Mouse (Mus musculus) layer of hippocampus, adult 8-10 months (tissue): Measurements from ENCODE around the gene Rgp1. TPM values are rescaled to one million over a fixed set of nuclear protein-coding genes. Genes with fewer than 3 reads are reported as not detected.
"Not testable (repeated sequence)": the region's sequence is repeated elsewhere in the genome, so short reads cannot be mapped to it uniquely, and the experiment has no call there.

Source experiments
- DNase-seq, 2 experiments: peaks; one replicate each; pipeline ENCODE4 v3.0.0; 2022; ENCODE audit warnings: low spot score in 2 of 2
- total RNA-seq, 4 experiments: library from RNA; stranded (reverse); gene quantifications; 2 replicates each; pipeline ENCODE4 v1.2.4; 2022

Gene Rgp1
- total RNA-seq, 4 experiments from 2014 or later: 46.2 to 69.0 (median 51.0) TPM

DNA sequence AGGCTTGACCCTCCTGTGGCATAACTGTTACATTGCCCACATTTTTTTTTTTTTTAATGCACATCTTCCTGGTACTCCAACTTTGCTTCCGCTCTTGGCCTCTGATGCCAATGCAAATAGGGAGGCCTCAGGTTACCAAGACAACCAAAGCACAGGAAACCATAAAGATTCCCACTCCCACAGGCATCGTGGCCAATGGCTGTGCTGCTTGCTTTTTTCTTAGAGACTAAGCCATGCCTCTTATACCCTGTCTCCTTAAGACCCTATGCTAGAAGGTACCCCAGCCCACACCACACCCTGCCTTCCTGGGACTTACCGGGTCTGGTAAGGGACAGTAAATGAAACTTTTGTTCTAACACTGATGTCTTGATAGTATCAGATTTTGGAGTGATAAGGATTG lies 14.9 kb downstream of the Rgp1 start:
- no peak for DNase-seq

DNA sequence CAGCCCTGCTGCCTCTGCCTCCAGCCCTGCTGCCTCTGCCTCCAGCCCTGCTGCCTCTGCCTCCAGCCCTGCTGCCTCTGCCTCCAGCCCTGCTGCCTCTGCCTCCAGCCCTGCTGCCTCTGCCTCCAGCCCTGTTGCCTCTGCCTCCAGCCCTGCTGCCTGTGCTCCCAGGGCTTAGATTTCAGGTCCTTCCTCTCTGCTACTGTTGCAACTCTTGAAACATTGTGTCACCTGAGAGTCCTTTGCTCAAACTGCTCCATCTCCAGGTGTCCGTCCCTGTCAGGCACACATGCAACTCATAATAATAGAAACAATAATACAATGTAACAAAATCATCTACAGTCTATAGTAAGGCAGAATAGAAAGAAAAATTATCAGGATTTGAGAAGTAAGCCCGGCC lies 18.1 kb downstream of the Rgp1 start:
- not testable (repeated sequence) for DNase-seq

DNA sequence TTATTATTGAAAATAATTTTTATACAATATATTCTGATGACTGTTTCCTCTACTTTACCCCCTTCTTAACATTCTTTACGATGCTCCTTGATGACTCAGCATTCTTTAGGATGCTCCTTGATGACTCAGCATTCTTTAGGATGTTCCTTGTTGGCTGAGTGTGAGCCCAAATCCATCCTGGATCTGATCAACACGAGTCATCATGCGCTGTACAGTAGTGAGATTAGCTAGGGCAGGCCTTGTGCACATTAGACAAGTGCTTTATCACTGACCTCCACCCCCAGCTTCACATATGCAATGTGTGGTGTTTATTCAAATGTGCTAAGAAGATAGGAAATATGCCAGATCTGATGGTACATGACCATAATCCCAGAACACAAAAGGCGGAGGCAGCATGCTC lies 19.7 kb downstream of the Rgp1 start:
- no peak for DNase-seq

DNA sequence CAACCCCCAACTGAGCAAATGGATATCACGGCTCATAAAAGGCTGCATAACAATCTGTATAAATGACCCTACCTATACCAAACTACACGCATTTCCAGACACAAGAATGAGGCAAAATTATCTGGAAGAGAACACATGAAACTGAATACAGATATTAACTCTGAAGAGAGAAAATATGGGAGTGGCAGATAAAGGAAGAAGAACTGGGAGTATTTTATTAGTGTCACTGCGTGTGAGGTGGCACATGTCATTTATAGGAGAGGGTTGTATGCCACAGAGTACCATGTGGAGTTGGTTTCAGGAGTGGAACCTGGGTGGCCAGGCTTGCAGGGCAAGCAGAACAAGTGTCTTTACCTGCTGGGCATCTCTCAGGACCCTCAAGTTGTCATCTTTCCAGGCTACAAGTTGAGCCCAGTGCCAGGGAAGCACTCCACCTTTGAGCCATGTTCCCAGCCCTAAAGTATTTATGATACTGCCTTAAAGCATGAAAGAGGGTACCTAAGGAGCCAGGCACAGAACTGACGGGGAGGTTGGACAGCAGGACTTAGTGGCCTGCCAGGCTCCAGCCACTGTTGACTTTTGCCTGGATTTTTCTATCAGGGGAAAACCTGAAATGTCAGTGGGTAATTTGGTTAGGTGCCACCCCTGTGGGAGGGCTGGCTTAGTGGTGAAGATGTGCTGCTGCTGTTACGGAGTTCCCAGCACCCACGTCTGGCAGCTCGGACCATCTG lies 20.3 kb downstream of the Rgp1 start:
- no peak for DNase-seq

DNA sequence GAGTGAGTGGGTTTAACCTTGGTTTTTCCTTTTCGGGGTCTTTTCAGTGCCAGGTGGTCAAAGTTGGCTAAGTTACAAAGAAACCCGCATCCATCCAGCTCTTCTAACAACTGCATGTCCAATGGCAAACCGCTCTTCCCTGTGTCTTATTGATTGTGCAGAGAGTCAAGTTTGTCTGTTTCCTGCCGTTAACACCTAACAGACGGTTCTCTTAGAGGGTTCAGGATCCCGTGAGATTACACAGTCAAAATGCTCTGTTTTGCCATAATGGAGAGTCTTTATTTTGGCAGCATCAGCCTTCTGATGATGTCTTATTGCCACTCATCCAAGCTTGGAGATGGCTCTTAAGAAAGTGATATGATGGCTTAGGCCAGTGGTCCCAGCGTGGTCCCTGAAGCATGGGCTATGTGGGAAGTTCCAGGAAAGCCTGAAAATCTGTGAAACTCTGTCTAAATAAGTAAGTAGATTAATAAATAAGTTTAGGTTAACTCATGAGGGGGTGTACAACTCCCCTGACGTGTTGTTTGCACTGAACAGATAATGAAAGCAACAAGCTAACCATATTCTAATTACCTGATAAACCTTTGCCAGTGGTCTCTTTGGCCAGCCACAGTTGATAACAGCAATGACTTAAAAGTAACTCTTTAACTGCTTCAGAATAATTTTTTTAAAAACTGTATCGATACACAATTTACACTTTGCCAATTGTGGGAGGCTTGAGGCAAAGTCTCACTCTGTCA lies 21.9 kb downstream of the Rgp1 start:
- DNase-seq: no peak

DNA sequence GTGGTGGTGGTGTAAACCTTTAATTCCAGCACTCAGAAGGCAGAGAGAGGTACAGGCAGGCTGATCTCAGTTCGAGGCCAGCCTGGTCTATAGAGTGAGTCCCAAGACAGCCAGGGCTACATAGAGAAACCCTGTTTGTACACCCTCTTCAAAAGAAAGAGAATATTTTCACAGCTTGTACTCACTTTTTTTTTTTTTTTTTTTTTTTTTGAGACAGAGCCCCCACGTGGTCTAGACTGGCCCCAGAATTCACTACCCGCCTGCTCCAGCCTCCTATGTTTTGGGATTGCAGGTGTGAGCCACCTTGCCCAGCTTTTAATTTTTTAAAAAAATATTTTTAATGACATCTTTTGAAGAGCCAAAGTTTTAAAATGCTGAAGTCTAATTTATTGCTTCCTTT lies 25.6 kb downstream of the Rgp1 start:
- DNase-seq: no peak

DNA sequence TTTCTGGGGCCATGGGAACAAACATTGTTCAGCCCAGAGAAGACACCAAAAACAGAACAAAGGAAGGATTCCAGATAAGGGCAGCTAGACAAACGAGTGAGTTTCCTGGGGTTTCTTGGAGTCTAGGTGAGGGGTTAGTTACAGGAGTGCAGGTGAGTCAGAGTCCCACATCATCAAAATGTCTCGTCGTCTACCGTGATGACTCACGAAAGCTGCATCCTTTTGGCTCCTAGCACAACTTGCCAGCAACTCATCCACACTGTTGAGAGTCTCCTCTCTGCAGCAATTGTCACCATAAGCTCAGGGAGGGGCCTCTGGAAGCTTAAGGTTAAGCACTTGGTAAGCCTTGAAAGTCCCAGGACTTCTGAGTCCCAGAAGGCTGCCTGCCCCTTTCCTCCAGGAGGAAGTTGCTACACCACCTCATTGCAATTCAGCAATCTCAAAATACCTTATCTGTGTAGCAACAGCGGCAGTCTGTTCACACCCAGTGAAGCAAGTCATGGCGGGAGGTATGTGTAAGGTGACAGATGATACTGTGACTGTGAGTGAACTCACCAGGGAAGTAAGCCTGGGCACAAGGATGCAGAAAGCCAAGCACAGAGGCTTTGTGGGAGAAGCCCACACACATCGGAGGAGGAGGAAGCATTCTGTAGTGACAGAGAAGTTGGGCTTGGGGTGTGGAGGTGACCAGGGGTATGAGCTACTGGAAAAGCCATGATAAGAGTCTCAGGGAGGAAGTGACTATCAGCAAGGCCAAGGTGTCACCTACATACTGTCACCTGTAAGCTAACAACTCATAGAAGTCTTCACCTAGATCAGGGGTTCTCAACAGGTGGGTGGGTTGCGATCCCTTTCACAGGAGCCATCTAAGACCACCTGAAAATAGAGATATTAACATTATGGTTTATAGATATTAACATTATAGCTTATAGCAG lies 26.5 kb downstream of the Rgp1 start:
- no peak for DNase-seq

DNA sequence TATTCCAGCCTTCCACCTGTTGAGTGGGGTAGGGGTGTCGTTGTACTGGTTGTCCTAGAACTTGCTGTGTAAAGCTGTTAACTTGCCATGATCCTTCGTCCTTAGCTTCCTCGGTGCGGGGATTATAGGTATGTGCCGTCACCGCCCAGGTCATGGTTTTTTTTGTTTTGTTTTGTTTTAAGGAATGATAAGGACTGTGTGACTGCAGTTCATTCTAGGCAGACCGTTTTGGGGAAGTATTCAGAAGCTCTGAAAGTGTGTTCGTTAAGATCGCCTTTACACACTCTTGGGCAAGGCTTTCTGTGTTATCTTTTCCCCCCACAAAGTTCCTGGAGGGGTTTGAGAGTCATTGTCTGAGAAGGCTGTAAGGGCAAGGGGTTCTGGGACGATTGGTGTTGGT lies 34.0 kb downstream of the Rgp1 start:
- no peak for DNase-seq

DNA sequence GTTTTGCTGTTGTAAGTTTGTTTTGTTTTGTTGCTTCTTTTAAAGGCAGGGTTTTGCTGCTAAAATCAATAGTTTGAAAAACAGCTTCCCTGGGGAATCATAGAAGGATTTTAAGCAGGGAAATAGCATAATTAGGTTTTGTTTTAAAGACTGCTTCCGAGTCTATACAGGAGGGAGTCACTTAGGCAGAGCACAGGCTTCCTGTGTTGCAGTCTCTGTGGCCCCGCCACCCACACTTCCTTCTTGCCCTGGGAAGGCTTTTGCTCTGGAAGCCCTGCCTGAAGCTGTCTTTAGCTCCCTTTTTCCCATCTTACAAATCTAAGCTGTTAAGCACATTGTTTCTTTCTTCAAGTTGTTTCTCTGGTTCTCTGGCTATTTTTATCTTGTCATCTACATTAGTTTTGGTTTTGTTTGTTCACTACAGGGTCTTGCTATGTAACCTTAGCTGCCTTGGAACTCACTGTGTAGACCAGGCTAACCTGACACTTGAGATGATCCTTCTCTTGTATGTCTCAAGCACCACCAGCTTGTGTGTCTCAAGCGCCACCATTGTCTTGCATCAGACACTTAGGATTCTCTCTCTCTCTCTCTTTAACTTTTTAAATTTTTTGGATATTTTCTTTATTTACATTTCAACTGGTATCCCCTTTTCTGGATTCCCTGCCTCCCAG lies 34.7 kb downstream of the Rgp1 start:
- no peak for DNase-seq

DNA sequence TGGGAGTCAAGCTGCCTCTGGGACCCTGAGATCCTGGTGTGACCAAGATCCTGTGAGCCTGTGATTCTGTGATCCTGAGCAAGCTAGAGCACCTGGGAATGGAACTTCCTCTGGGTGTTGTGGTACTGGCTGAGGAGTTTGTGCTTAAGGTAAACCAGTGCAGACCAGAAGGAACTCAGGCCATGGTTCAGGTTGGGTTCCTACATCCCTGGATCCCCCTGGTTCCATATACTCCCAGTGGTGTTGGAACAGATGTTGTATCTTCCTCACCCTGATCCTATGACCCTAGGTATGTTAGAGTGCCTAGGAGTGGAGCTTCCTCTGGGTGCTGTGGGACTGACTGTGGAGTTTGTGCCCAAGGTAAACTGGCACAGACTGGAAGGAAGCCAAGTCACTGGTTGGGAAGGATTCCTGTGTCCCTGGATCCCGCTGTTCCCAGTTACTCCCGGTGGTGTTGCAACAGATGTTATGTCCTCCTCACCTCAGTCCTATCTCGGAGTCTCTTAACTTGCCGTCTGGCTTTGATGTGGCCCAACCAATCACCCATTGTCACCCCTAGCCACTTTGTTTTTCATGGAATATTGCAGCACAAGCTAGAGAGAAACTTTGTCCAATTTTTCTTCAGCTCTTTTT lies 41.7 kb downstream of the Rgp1 start:
- no peak for DNase-seq

DNA sequence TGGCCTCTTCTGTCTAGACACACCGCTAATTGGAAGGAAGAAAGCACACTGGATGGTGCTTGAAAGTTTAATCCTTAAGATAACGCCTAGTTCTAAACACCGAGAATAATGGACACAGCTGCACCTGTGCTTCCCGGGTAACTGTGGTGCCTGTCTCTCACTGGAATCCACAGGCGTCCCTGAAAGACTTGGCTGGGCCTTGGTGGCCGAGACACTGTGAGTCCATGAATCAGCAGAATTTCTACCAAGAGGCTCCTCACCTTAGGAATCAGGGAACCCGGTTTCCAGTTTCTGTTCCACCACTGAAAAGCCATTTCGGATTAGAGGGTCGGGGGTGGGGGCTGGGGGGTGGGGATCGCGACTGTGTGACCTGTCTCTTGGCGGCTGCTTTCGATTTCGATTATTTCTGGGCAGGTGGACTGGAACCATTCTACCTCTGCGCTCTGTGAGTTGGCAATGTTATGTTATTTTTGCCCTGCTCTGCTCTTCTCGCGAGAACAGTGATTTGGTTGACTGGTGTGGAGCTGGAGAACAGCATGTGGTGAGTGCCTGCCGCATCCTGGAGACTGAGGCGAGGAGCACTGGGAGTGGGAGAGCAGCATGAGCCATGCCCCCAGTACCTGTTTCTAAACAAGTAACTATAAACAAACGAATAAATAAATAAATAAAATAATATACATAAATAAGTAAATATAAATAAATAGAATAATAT lies 50.7 kb downstream of the Rgp1 start:
- DNase-seq: no peak

DNA sequence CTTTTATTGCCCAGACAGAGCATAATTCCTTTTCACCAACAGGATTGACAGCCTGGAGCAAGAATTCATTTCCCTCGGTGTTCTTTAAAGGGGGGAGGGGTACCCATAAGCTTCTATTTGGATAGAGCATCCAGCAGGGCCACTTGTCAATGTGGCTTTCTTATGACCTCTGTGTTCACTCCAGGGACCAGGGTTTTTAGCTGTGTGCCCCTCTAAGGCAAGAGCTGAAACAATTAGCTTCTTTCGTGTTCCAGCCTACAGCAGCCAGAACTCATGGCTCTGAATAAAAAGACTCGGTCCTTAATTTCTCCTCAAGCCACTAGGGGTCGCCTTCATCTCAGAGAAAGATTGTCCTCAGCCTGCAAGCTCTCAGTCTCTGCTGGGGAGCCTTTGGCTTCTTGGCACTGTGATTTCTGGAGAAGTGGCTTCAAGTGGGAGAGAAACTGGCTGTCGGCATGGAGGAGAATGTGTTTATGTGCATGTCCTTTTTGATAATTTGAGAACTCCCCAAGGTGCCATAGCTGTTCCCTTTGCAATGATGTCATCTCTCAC lies 51.6 kb downstream of the Rgp1 start:
- DNase-seq: peak; percentile 84 to 88

DNA sequence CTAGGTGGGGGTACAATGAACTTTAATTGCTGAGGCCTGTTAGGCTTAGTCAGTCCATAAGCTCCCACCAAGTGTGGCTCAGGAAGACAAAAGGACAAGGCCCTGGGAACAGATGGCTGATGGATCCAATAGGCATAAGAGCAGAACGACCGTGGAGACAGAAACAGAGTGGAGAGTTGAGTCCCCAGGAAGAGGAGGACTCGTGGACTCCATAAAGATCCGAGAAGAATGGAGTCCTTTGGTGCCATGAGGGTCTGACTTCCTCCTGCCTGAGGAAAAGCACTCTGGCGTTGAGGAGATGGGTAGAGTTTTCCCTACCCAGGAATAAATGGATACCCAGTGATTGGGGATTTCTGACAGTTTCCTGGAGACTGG lies 52.1 kb downstream of the Rgp1 start:
- DNase-seq: no peak

DNA sequence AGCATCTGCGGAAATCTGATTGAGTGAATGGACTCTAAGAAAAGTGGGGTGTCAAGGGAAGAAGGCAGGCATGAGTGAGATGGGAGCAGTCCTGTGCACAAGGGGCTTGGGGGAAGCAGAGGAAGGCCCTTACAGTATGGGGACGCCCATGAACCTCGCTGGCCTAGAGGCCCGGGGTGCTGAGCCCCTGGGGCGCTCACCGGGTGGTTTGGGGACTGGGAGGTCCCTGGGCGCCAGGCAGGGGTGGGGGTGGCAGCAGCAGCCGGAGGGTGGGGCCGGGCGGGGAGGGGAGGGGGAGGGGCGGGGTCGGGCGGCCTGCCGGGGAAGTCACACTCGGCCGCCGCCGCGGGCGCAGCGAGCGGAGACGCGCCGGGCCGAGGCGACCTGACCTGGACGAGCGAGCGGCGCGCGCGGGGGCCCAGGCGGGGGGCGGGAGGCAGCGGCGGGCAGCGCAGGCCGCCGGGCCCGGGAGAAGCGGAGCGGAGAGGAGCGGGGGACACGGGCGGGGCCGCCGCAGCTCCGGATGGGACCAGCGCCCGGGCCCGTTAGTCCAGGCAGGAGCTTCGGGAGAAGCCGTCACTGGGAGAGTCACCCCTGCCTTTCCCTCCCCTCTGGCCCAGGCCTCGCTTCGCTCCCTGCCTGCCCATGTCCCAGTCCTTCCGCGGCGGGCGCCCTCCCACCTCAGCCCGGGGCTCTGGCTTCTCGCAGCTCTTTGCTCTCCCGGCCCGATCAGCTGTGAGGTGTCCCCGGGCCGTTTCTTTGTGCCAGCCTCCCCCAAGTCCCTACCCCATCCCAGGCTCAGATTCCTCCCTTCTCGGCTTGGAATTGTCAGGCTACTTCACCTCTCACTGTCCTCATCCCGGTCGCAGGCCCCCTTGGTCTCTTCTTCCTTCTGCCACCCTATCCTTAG lies 52.8 kb downstream of the Rgp1 start, which contains the start of gene Npr2:
Gene Npr2 (plus strand): TSS at position 890 of the 910 bp plus-strand sequence.
- no peak for DNase-seq

DNA sequence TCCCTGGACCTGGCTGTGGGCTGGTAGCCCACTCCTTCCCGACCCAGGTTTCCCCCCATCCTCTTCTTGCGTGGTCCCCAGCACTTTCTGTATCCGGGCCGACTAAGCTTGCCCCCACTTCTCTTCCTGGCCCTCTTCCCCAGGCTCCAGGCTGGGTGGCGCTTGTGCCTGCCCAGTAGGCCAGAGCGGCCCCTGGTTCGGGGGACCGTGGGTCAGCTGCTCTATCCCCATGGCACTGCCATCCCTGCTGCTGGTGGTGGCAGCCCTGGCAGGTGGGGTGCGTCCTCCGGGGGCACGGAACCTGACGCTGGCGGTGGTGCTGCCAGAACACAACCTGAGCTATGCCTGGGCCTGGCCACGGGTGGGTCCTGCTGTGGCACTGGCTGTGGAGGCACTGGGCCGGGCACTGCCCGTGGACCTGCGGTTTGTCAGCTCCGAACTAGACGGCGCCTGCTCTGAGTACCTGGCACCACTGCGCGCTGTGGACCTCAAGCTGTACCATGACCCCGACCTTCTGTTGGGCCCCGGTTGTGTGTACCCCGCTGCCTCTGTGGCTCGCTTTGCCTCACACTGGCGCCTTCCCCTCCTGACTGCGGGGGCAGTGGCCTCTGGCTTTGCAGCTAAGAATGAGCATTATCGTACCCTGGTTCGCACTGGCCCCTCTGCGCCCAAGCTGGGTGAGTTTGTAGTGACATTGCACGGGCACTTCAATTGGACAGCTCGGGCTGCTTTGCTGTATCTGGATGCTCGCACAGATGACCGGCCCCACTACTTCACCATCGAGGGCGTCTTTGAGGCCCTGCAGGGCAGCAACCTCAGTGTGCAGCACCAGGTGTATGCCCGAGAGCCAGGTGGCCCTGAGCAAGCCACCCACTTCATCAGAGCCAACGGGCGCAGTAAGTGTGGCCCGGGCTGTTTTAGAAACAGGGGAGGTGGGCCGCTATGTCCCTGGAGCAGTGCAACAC lies 53.7 kb downstream of the Rgp1 start:
- DNase-seq: no peak

DNA sequence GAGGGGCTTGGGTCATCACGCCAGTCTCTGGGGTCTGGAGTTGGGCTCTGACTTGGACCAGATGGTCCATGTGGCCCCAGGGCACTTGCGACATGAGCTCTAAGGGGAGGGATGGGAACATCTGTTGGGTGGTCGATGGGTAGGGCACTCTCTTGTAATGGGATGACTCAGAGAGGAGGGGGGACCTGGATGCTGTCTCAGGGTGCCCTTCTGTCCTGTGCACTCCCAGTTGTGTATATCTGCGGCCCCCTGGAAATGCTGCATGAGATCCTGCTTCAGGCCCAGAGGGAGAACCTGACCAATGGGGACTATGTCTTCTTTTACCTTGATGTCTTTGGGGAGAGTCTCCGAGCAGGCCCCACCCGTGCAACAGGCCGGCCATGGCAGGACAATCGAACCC lies 54.8 kb downstream of the Rgp1 start:
- no peak for DNase-seq

DNA sequence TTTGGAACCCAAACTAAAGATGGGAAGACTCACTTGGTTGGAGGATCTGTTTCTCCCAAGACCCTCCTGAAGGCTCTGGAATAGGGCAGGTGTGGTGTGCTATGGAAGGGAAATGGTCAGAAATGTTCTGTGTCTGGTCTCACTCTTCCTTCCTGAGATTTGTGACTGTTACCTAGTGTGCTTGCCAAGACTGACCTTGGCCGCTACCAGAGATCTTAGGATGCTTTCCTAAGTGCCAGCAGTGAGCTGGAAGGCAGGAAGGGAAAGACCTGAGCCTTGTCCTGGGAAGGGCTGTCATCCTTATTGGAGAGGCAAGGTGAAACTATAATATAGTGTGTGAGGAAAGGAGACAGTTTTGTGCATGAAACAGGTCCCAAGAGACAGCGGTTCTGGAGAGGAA lies 55.2 kb downstream of the Rgp1 start:
- no peak for DNase-seq
